Mouse (Mus musculus) gastrocnemius, adult 2 months (tissue): Measurements from ENCODE around the gene Arhgap17. TPM values are rescaled to one million over a fixed set of nuclear protein-coding genes. Genes with fewer than 3 reads are reported as not detected.
A peak's percentile ranks its signal among the peaks of the same experiment; 100 is the strongest.

Source experiments
- DNase-seq: peaks from one replicate; pipeline ENCODE4 v3.0.0; 2022
- H3K27ac ChIP-seq: fragments of 200-600 bp; 2 replicates; pipeline ENCODE4 v1.8.1; 2022; ENCODE audit warnings: mild to moderate bottlenecking
- H3K4me3 ChIP-seq: fragments of 200-600 bp; 2 replicates; pipeline ENCODE4 v1.8.1; 2022; ENCODE audit warnings: mild to moderate bottlenecking, moderate library complexity
- CTCF ChIP-seq: fragments of 200-600 bp; IDR thresholded peaks from 2 replicates; pipeline ENCODE4 v1.8.1; 2022; ENCODE audit warnings: antibody characterized with exemption, mild to moderate bottlenecking, moderate library complexity
- intact Hi-C: fragments of 180-260 bp; cut with DNase I; formaldehyde crosslinking; loops from one replicate; pipeline ENCODE4 v1.15.1; 2025
- long read RNA-seq, 2 experiments: library from polyadenylated mRNA; stranded (forward); transcript quantifications; one replicate each; pipeline ENCODE4 v2.0.0; 2021
- total RNA-seq, 2 experiments: library from RNA; stranded (reverse); gene quantifications; 2 replicates each; pipeline ENCODE4 v1.2.3; 2021

Arhgap17 gene
- total RNA-seq, result 10 to 100 TPM; 16.4 to 18.5 TPM
- long read RNA-seq, experiment 1, transcript Arhgap17-202 (20 exons, 3,336 nt), result major isoform, 5 of 23 reads
- long read RNA-seq, experiment 1, partial matches to known transcripts, result 5 of 23 reads
- long read RNA-seq, experiment 1, other reads (novel, unspliced or antisense), result 4 of 23 reads
- long read RNA-seq, experiment 2, partial matches to known transcripts, result 1 of 11 reads
- long read RNA-seq, experiment 2, other reads (novel, unspliced or antisense), result 5 of 11 reads

GRCm38 (mm10) chr7:123369759-123370481, at the start of gene Arhgap17, which contains the start of gene Lcmt1:
Arhgap17 (minus strand) TSS chr7:123369915.
Lcmt1 (plus strand) TSS chr7:123369784.
- DNase-seq, result peak; percentile 98
- peak; percentile 29; the same call in 1 of the 2 replicates for TF ChIP-seq CTCF
- Histone ChIP-seq H3K27ac (peak within 1 kb of the TSS; percentile 93), H3K4me3 (peak within 1 kb of the TSS; percentile 94)
- intact Hi-C loops, result loop anchor here (2.0 to 5.0 kb wide), 2 partner anchors 27 to 38 kb away; no protein-coding TSS in a partner anchor

DNA sequence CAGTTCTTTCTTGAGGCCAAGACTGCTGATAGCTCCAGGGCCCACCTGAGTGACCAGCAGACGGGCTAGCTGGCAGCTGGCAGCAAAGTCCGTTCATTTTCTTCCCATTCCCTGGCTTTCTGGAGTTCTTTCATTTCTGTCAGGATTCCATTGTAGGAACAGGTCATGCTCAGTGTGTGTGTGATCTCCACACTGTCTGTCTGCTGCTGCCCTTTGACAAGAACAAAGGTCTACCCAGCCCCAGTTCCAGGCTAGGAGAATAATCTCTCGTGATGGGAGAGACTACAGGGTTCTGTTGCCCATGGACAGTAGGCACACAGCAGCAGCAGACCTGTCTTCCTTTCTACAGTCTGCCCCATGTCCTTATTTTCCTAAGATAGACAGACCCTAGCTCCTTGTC, 47.9 kb upstream of the Arhgap17 start:
- DNase-seq, result no peak
- Histone ChIP-seq H3K27ac (no peak overlapping the region), H3K4me3 (no peak overlapping the region)
- intact Hi-C loops, result no loop called here
- no peak for TF ChIP-seq CTCF

GRCm38 (mm10) chr7:123416803-123417202, 47.1 kb upstream of the Arhgap17 start:
- intact Hi-C loops, result no loop called here
- TF ChIP-seq CTCF, result no peak
- DNase-seq, result no peak
- Histone ChIP-seq H3K4me3 (no peak overlapping the region), H3K27ac (no peak overlapping the region)

GRCm38 (mm10) chr7:123412143-123412542, 42.4 kb upstream of the Arhgap17 start:
- Histone ChIP-seq H3K4me3 (no peak overlapping the region), H3K27ac (no peak overlapping the region)
- TF ChIP-seq CTCF, result no peak
- intact Hi-C loops, result no loop called here
- DNase-seq, result no peak

- intact Hi-C loops, result no loop called here
- Histone ChIP-seq H3K27ac (no peak overlapping the region), H3K4me3 (no peak overlapping the region)
- no peak for TF ChIP-seq CTCF
- DNase-seq, result peak; percentile 38
Measured at GRCm38 (mm10) chr7:123411109-123411508, 41.4 kb upstream of the Arhgap17 start.

GRCm38 (mm10) chr7:123410502-123410901, 40.8 kb upstream of the Arhgap17 start:
- TF ChIP-seq CTCF, result no peak
- DNase-seq, result no peak
- intact Hi-C loops, result no loop called here
- no peak overlapping the region for H3K27ac ChIP-seq
- no peak overlapping the region for H3K4me3 ChIP-seq

GRCm38 (mm10) chr7:123406988-123407387, 37.3 kb upstream of the Arhgap17 start:
- Histone ChIP-seq H3K27ac (peak overlapping the region; percentile 17; the same call in 1 of the 2 replicates), H3K4me3 (no peak overlapping the region)
- no peak for TF ChIP-seq CTCF
- intact Hi-C loops, result no loop called here
- no peak for DNase-seq

GRCm38 (mm10) chr7:123405619-123406018, 35.9 kb upstream of the Arhgap17 start:
- intact Hi-C loops, result no loop called here
- TF ChIP-seq CTCF, result no peak
- Histone ChIP-seq H3K27ac (peak overlapping the region; percentile 89), H3K4me3 (no peak overlapping the region)
- peak; percentile 31 for DNase-seq

- intact Hi-C loops, result no loop called here
- H3K27ac ChIP-seq, result no peak overlapping the region
- no peak for DNase-seq
- H3K4me3 ChIP-seq, result no peak overlapping the region
- no peak for TF ChIP-seq CTCF
Measured at GRCm38 (mm10) chr7:123404198-123404597, 34.5 kb upstream of the Arhgap17 start.

DNA sequence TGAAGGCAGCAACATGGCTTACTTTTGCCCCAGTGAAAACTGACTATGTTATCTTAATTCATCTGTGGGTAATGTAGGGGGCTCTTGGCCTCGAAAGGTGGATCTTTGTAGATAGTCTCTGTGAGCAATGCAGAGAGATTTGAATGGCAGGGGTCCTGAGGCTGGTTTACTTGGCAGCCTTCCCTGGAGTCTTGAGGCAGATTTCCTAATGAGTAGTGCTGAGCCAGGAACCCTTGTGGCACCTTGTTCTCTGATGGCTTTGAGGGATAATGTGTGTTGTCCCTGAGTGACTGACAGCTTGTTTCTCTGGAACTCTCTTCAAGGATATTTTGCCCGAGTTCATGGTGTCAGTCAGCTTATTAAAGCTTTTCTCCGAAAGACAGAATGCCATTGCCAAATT, 31.4 kb upstream of the Arhgap17 start:
- intact Hi-C loops, result no loop called here
- no peak overlapping the region for H3K27ac ChIP-seq
- DNase-seq, result no peak
- H3K4me3 ChIP-seq, result no peak overlapping the region
- TF ChIP-seq CTCF, result no peak

GRCm38 (mm10) chr7:123399286-123399685, 29.6 kb upstream of the Arhgap17 start:
- Histone ChIP-seq H3K4me3 (no peak overlapping the region), H3K27ac (no peak overlapping the region)
- no peak for TF ChIP-seq CTCF
- intact Hi-C loops, result loop anchor here (1.0 to 5.0 kb wide), 2 partner anchors 66 to 192 kb away; no protein-coding TSS in a partner anchor
- no peak for DNase-seq

DNA sequence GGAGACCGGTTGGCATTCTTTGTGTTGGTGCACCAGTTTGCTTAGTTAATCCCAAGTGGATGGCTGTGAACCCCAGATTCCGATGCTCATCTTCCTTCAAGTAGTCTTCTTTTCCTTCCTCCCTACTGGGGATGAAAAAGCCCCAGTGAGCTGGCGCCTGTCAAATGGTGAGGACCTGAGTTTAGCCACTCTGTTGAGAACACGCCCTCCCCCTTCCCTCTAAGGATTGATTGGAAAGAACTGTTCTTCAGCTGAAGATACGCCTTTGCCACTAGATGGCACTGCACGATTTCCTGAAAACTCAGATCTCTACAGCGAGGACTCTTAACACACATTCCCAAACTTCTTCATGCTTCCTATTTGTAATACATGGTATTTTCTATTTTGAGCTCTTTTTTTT, 29.1 kb upstream of the Arhgap17 start:
- peak; percentile 85 for TF ChIP-seq CTCF
- no peak overlapping the region for H3K4me3 ChIP-seq
- H3K27ac ChIP-seq, result no peak overlapping the region
- intact Hi-C loops, result loop anchor here (1.0 to 5.0 kb wide), 2 partner anchors 66 to 192 kb away; no protein-coding TSS in a partner anchor
- DNase-seq, result peak; percentile 55

DNA sequence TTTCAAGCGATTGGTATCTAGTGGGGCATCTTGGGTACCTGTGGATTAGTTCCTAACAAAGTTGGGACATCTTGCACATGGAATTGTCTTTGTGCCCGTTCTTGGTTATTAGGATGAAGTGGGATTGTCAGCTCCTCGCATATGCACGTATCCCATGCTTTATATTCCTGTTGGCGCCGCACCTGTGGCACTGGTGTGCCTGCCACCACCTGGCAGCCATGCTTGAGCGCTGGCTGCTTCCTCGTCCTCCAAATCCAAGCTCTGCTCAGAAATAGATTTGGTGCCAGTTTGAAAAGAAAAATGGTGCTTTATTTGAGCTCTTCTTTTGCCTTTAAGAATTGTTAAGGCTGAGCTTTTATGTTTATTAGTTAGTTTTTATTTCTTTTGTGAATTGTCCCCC, 28.2 kb upstream of the Arhgap17 start:
- no peak overlapping the region for H3K27ac ChIP-seq
- TF ChIP-seq CTCF, result no peak
- DNase-seq, result no peak
- intact Hi-C loops, result loop anchor here (5.0 kb wide), 1 partner anchor 191 kb away; no protein-coding TSS in a partner anchor
- H3K4me3 ChIP-seq, result no peak overlapping the region
